Mouse (Mus musculus): ENCODE measurements around the gene Fam160b1. TPM values are rescaled to one million over a fixed set of nuclear protein-coding genes. Genes with fewer than 3 reads are reported as not detected.

Gene Fam160b1
- total RNA-seq (2014; fragmentation: Nextera tagmentation) (16.6 and 17.1 TPM in 2 replicates), total RNA-seq (2017) (10.6 and 11.1 TPM in 2 replicates), polyA plus RNA-seq (2012) (5.5 and 6.2 TPM in 2 replicates)

- H3K4me1 ChIP-seq (ENCODE audit: insufficient read depth, low read depth, low read length): peaks cover 54% of the 10 kb centered on the region
- TF ChIP-seq GATA1 (IDR thresholded peaks at IDR 0.05; ENCODE audit: borderline replicate concordance, low read length) (no peak), CTCF (IDR thresholded peaks at IDR 0.05; ENCODE audit: low read depth, low read length) (peak; percentile 47; the same call in 1 of the 2 replicates)
- peak; percentile 89 for ATAC-seq (ENCODE audit: extremely low read depth, insufficient number of reproducible peaks, low FRiP score, poor library complexity, severe bottlenecking)
Measured at GRCm38 (mm10) chr19:57360341-57361130, at the start of gene Fam160b1. Fam160b1 (plus strand) TSS chr19:57360680.

GRCm38 (mm10) chr19:57313226-57313625 lies 47.3 kb upstream of the Fam160b1 start:
- H3K9me3 ChIP-seq (replicated peaks): no peaks in the 10 kb centered on the region
- H3K4me3 ChIP-seq (ENCODE audit: low read depth, low read length): no peak overlapping the region
- ATAC-seq (ENCODE audit: extremely low read depth, insufficient number of reproducible peaks, low FRiP score, poor library complexity, severe bottlenecking): no peak
- DNase-seq (ENCODE audit: low spot score): no peak
- H3K27me3 ChIP-seq (ENCODE audit: insufficient read depth, low read length): peaks cover 11% of the 10 kb centered on the region; the same call in 1 of the 2 replicates
- no peak for TF ChIP-seq CTCF (IDR thresholded peaks at IDR 0.05; ENCODE audit: low read depth, low read length)
- no peak for TF ChIP-seq GATA1 (IDR thresholded peaks at IDR 0.05; ENCODE audit: borderline replicate concordance, low read length)
- no peak for TF ChIP-seq POLR2AphosphoS5 (IDR thresholded peaks at IDR 0.05; ENCODE audit: insufficient replicate concordance, low read depth, low read length)
- TF ChIP-seq GATA2 (IDR thresholded peaks at IDR 0.05; ENCODE audit: borderline replicate concordance, low read depth, low read length): no peak
- TF ChIP-seq TAL1 (conservative IDR thresholded peaks at IDR 0.05; ENCODE audit: low read depth, low read length): no peak
- H3K36me3 ChIP-seq (replicated peaks): no peaks in the 10 kb centered on the region
- no peaks in the 10 kb centered on the region; the same call in 1 of the 2 replicates for H3K4me1 ChIP-seq (ENCODE audit: insufficient read depth, low read depth, low read length)

More at GRCm38 (mm10) chr19:57360341-57361130, at the start of gene Fam160b1:
- H3K9me3 ChIP-seq (replicated peaks): no peaks in the 10 kb centered on the region
- DNase-seq (ENCODE audit: low spot score): peak; percentile 87
- H3K36me3 ChIP-seq (replicated peaks): peaks cover 54% of the 10 kb centered on the region
- peak within 1 kb of the TSS; percentile 91 for H3K4me3 ChIP-seq (ENCODE audit: low read depth, low read length)
- no peaks in the 10 kb centered on the region for H3K27me3 ChIP-seq (ENCODE audit: insufficient read depth, low read length)

- peaks cover 11% of the 10 kb centered on the region; the same call in 1 of the 2 replicates for H3K27me3 ChIP-seq (ENCODE audit: insufficient read depth, low read length)
- H3K4me3 ChIP-seq (ENCODE audit: low read depth, low read length): no peak overlapping the region
Measured at GRCm38 (mm10) chr19:57313891-57314345, 46.6 kb upstream of the Fam160b1 start.

GRCm38 (mm10) chr19:57314346-57315012 lies 46.0 kb upstream of the Fam160b1 start, which contains the start of gene Ablim1:
Ablim1 (minus strand) TSS chr19:57314919.
- Histone ChIP-seq H3K27me3 (ENCODE audit: insufficient read depth, low read length) (peaks cover 11% of the 10 kb centered on the region; the same call in 1 of the 2 replicates), H3K4me3 (ENCODE audit: low read depth, low read length) (no peak within 1 kb of the TSS), H3K9me3 (replicated peaks) (no peaks in the 10 kb centered on the region), H3K36me3 (replicated peaks) (no peaks in the 10 kb centered on the region), H3K4me1 (ENCODE audit: insufficient read depth, low read depth, low read length) (no peaks in the 10 kb centered on the region; the same call in 1 of the 2 replicates)
- TF ChIP-seq CTCF (IDR thresholded peaks at IDR 0.05; ENCODE audit: low read depth, low read length) (no peak), POLR2AphosphoS5 (IDR thresholded peaks at IDR 0.05; ENCODE audit: insufficient replicate concordance, low read depth, low read length) (no peak), GATA1 (IDR thresholded peaks at IDR 0.05; ENCODE audit: borderline replicate concordance, low read length) (no peak), TAL1 (conservative IDR thresholded peaks at IDR 0.05; ENCODE audit: low read depth, low read length) (no peak), GATA2 (IDR thresholded peaks at IDR 0.05; ENCODE audit: borderline replicate concordance, low read depth, low read length) (no peak)
- no peak for DNase-seq (ENCODE audit: low spot score)
- ATAC-seq (ENCODE audit: extremely low read depth, insufficient number of reproducible peaks, low FRiP score, poor library complexity, severe bottlenecking): no peak

More at GRCm38 (mm10) chr19:57313891-57314345, 46.6 kb upstream of the Fam160b1 start:
- Histone ChIP-seq H3K9me3 (replicated peaks) (no peaks in the 10 kb centered on the region), H3K4me1 (ENCODE audit: insufficient read depth, low read depth, low read length) (no peaks in the 10 kb centered on the region; the same call in 1 of the 2 replicates), H3K36me3 (replicated peaks) (no peaks in the 10 kb centered on the region)
- DNase-seq (ENCODE audit: low spot score) (no peak), ATAC-seq (ENCODE audit: extremely low read depth, insufficient number of reproducible peaks, low FRiP score, poor library complexity, severe bottlenecking) (no peak)
- TF ChIP-seq POLR2AphosphoS5 (IDR thresholded peaks at IDR 0.05; ENCODE audit: insufficient replicate concordance, low read depth, low read length) (no peak), GATA2 (IDR thresholded peaks at IDR 0.05; ENCODE audit: borderline replicate concordance, low read depth, low read length) (no peak), CTCF (IDR thresholded peaks at IDR 0.05; ENCODE audit: low read depth, low read length) (no peak), TAL1 (conservative IDR thresholded peaks at IDR 0.05; ENCODE audit: low read depth, low read length) (no peak)

GRCm38 (mm10) chr19:57315013-57315565 lies 45.4 kb upstream of the Fam160b1 start:
- Histone ChIP-seq H3K27me3 (ENCODE audit: insufficient read depth, low read length) (peaks cover 11% of the 10 kb centered on the region; the same call in 1 of the 2 replicates), H3K9me3 (replicated peaks) (no peaks in the 10 kb centered on the region), H3K4me1 (ENCODE audit: insufficient read depth, low read depth, low read length) (no peaks in the 10 kb centered on the region; the same call in 1 of the 2 replicates), H3K4me3 (ENCODE audit: low read depth, low read length) (no peak overlapping the region), H3K36me3 (replicated peaks) (no peaks in the 10 kb centered on the region)
- TF ChIP-seq POLR2AphosphoS5 (IDR thresholded peaks at IDR 0.05; ENCODE audit: insufficient replicate concordance, low read depth, low read length) (no peak), GATA2 (IDR thresholded peaks at IDR 0.05; ENCODE audit: borderline replicate concordance, low read depth, low read length) (no peak)
- DNase-seq (ENCODE audit: low spot score) (no peak), ATAC-seq (ENCODE audit: extremely low read depth, insufficient number of reproducible peaks, low FRiP score, poor library complexity, severe bottlenecking) (no peak)

- no peak for ATAC-seq (ENCODE audit: extremely low read depth, insufficient number of reproducible peaks, low FRiP score, poor library complexity, severe bottlenecking)
- H3K27me3 ChIP-seq (ENCODE audit: insufficient read depth, low read length): peaks cover 11% of the 10 kb centered on the region; the same call in 1 of the 2 replicates
- no peak for TF ChIP-seq TAL1 (conservative IDR thresholded peaks at IDR 0.05; ENCODE audit: low read depth, low read length)
- no peaks in the 10 kb centered on the region; the same call in 1 of the 2 replicates for H3K4me1 ChIP-seq (ENCODE audit: insufficient read depth, low read depth, low read length)
- H3K4me3 ChIP-seq (ENCODE audit: low read depth, low read length): no peak overlapping the region
- H3K36me3 ChIP-seq (replicated peaks): no peaks in the 10 kb centered on the region
- DNase-seq (ENCODE audit: low spot score): no peak
- no peaks in the 10 kb centered on the region for H3K9me3 ChIP-seq (replicated peaks)
Measured at GRCm38 (mm10) chr19:57316597-57316996, 43.9 kb upstream of the Fam160b1 start.

All from G1E (cell line).